Mouse (Mus musculus): ENCODE measurements at regions not wholly inside any gene's neighbourhood (a gene's known extent, or its start where the extent isn't known, plus 50 kb on each side); places are given as distances from the start of the nearest gene placed in this dataset.

DNA sequence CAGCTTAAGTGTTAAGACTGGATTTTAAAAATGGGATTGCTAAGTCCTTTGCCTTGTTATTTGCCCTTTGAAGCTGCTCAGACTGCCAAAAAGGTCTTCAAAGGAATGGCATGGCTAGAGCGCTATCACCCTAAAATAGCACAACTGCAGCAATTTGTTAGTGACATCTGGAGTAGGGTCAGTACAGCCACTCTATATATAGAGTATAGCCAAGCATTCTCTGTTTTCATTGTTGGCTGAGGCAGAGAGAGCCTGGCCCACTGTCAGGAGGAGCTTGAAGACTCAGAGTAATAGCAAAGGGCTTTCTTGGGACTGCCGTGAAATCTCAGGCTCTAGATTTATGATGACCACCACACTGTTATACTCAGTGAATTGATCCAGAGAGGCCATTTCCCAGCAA, 90.6 kb upstream of the Usp47 start:
- TF ChIP-seq CTCF (conservative IDR thresholded peaks at IDR 0.05; ENCODE audit: low read length), result no peak
- TF ChIP-seq POU5F1 (IDR thresholded peaks at IDR 0.05; ENCODE audit: borderline replicate concordance, low read length), result no peak

Data from E14TG2a.4 (cell line).